Mouse (Mus musculus): Measurements from ENCODE around the gene Map2k5.

Gene Map2k5

DNA sequence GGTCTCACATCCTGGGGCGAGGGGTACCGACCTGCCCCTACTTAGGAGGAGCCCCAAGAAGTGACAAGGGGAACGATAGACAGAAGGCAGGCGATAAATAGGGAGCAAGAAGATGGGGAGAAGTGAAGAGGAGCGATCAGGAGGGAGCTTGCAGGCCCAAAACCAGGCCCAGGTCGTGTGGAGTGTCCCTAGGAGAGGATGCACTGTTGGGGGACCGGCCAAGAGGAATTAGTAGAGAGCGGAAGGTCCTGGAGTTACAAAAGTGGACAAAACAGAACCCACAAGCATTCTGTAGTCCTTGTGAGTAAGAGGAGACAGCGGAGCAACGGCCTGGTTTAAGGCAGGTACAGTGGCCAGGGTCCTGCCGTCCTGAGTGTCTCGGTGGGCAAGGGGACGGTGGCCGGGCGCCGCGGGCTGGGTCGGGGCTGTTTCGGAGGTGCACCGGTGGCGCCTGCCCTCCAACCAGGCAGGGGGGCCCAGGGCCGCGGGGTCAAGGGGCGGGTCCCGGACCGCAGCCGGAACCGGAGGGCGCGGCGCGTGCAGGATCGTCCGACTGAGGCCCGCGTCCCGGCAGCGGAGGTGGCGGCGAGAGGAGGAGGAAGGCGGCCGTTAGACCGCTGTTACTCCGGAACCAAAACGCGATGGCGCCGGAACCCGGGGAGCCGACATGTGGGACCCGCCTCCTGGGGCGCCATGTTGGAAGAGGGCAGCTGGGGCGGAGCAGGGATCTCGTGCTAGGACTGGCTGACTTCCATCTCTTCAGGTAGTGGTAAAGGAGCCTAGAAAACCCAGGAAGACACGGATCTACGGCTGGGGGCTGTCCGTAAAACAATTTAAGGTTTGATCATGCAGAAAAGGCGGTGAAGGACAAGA, at the start of gene Map2k5:
TSS of gene Map2k5 (minus strand) at position 633 of the 873 bp plus-strand sequence.
- in situ Hi-C loops (cut with MboI; ENCODE audit: low sequenced_read_pairs) = no loop called here

DNA sequence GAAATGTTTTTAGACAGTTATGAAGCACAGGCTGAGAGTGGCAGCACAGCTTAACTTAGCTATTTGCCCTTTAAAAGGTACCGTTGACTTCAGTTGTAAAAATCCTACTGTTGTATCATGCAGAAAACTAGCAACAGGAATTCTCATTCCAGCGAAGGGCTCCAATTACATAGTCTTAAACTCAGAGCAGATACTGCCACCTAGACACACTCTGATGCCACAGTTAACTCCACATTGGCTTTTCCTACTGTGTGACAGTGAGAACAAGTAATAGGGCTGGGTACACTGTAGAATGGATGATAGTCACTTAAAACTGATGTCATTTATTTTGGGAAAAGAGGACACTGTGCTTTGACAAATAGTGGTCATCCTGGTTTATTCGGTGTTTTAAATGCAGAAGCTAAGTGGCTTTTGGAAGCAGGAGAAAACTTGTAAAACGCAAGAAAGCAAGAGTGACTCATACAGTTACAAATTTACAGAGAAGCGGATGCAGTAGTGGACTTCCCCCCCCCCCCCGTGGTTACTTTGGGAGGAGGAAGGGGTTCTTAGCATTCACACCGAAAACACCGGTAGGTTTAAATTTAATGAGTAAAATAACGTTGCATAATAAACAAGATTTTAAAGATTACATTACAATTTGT, 43.5 kb upstream of the Map2k5 start:
- in situ Hi-C loops (cut with MboI; ENCODE audit: low sequenced_read_pairs) = no loop called here

DNA sequence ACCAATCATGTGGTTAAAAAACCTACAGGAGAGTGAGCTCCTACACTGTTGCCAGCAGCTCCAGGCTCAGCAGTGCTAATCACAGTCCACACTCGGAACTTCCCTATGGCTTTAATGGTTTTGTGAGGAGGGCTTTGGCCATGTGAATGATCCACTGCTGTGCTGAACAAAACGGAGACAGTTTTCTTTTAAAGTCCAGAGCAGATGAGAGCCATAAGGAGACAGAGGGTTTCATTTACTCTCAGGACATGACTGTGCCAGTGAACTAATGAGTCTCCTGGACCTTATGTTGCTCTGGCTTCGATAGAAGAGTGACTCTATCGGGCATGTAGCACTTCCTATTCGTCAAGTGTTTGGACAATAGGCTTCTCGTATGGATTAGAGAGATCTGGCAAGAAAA, 42.7 kb upstream of the Map2k5 start:
- in situ Hi-C loops (cut with MboI; ENCODE audit: low sequenced_read_pairs) = no loop called here

DNA sequence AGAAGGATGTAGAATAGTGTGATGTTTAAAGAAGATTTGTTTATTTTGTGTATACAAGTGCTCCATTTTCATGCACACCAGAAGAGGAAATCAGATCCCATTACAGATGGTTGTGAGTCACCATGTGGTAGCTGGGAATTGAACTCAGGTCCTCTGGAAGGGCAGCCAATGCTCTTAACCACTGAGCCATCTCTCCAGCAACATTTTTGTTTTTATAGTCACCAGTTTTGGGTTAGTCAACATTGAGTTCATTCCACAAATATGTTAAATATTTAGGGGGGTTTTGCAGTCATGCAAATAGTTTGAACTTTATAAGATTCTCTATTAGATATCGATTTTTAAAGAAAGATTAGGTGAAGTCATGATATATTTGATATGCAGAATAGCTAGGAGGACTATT, 22.5 kb upstream of the Map2k5 start:
- in situ Hi-C loops (cut with MboI; ENCODE audit: low sequenced_read_pairs) = no loop called here

DNA sequence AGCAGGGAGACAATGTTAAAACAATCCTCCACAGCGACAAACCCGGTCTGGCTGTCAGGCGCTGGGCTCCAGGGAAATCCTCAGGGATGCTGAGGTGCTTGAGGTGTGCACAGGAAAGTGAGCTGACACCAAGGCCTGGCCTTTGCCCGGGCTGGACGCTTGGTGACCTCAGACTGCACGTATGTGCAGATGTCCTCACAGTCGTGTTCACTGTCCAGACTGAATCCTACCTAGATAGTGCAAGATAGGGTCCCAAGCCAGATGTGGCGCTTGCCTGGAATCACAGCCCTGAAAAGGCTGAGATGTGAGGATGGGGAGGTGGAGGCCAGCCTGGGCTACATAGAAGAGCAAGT, 21.7 kb upstream of the Map2k5 start:
- in situ Hi-C loops (cut with MboI; ENCODE audit: low sequenced_read_pairs) = no loop called here

DNA sequence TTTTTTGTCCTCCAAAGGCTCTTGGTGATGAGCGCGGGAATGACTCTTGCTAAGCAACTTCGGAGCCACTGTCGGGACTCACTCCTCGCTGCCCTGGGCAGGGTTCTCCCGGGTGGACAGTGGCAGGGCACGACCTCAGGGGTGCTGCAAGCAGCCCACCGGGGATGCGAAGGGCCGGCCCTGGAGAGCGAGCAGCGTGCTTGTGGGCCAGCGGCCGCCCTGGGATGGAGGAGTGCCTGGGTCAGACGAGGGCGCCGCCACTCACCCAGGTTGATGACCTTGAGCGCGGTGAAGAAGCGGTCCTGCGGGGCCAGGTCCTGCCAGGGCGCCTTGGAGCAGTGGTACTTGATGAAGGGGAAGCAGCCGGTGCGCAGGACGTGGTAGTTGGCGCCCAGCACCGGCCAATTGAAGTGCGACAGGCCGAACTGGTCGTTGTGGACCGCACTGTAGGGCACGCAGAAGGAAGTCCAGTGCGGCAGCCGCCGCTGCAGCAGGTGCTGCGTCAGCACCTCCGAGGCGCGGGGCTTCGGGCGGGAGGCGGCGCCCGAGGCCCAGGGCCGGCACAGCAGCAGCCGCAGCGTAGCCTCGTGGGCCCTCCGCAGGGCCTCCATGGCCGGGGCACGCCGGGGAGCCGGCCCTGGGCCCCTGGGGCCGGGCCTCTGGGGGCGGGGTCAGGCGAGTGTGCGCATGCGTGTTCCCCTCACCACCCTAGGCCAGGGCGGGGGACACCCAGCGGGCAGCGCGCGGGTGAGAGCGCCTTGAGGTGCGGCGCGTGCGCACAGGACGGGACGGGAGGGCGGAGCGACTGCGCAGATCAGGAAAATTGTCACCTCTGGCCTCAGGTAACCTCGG, 21.1 kb upstream of the Map2k5 start, which contains the start of gene 2300009A05Rik:
TSS of gene 2300009A05Rik (minus strand) at position 636 of the 852 bp plus-strand sequence.
- in situ Hi-C loops (cut with MboI; ENCODE audit: low sequenced_read_pairs) = no loop called here

DNA sequence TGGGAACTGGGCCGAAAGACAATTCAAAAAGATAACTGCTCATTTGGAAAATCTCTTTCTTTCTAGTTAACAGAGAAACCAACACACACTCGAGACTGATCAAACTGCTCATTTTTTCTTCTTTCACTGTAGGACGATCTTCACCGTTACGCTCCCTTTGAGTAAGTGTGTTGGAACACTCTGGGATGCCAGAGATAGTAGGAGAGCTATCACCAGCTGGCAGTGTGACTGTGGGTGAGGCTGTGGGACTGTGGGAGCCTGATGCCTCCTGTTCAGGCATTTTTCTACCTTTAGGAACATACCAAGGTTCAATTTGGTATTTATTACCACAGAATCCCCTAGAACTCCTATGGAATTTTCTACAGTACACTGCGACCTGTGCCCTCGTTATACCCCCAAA, 17.9 kb upstream of the Map2k5 start:
- in situ Hi-C loops (cut with MboI; ENCODE audit: low sequenced_read_pairs) = no loop called here

DNA sequence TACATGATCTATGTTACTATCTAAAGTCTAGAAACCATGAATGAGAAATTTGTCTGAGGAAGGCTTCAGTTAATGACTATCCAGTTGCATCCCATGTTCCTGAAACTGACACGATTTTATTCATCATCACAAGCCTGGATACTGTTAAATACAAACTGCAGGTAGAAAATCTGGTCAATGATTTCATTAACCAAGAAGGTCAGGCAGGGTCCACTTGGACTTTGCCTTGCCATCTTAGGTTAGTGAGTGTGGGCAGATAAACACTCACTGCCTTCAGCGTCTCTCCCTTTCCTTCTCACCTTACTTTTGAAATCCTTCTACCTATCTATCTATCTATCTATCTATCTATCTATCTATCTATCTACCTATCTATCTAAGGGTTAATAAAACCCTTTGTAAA, 13.6 kb upstream of the Map2k5 start:
- in situ Hi-C loops (cut with MboI; ENCODE audit: low sequenced_read_pairs) = no loop called here

DNA sequence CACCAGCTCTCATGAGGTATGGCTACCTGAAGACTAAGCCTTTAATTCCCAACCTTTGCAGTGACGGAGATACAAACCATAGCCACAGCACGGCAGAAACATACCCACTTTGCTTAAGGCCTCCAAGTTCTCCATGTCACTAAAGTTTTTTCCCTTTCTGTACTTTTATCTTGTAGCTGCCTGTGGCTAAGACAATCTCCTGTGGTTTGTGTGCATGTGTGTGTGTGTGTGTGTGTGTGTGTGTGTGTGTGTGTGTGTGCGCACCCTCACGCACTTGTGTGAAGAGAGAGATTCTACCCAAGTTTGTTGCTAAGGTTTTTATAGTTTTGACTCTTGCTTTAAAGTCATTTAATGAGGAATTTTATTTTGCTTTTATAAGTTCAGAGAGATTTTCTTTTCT, 5.1 kb upstream of the Map2k5 start:
- in situ Hi-C loops (cut with MboI; ENCODE audit: low sequenced_read_pairs) = no loop called here

DNA sequence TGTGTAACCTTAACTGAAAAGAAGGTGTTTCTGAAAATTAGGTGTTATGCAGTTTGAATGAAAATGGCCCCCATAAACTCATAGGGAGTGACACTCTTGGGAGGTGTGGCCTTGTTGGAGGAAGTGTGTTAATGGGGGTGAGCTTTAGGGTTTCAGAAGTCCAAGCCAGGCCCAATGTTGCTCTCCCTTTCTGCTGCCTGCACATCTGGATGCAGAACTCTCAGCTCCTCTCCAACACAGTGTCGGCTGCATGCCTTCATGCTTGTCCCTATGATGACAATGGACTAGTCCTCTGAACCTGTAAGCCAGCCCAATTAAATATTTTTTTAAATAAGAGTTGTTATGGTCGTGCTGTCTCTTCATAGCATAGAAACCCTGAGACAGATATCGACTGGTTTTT, 2.6 kb upstream of the Map2k5 start:
- in situ Hi-C loops (cut with MboI; ENCODE audit: low sequenced_read_pairs) = no loop called here

DNA sequence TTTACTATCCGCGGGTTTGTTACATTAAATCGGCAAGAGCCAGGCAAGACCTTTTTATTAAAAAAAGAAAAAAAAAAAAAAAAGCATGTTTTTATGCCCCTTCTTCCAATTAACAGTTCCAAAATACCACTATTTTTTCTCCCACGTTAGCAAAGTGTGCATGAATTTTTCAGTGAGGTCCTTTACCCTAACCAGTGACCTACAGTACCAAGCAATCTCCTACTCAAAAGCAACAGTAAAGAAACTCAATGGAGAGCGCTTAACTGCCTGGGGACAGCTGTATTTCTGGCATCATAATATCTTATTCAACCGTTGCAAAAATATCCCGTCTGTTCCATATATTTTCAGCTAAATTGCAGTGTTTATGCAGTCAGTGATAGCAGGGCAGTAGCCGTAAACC, 472 bp upstream of the Map2k5 start:
- in situ Hi-C loops (cut with MboI; ENCODE audit: low sequenced_read_pairs) = no loop called here

DNA sequence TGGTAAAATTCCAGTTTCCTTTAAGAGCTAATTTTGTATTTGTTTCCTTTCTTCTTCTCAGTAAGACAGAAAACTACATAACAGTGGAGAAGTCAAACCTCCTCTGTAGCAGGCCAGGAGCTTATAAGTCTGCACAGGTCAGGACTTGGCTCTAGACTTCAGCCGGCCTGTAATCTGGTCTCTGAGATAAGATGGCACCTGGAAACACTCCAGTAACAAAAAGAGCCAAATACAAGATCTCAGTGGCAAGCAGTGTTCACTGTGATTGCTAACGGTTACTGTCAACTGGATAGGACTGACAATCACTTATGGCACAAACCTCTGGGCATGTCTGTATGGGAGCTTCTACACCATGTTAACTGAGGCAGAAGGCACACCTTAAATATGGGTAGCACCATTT, 4.4 kb downstream of the Map2k5 start:
- in situ Hi-C loops (cut with MboI; ENCODE audit: low sequenced_read_pairs) = no loop called here

DNA sequence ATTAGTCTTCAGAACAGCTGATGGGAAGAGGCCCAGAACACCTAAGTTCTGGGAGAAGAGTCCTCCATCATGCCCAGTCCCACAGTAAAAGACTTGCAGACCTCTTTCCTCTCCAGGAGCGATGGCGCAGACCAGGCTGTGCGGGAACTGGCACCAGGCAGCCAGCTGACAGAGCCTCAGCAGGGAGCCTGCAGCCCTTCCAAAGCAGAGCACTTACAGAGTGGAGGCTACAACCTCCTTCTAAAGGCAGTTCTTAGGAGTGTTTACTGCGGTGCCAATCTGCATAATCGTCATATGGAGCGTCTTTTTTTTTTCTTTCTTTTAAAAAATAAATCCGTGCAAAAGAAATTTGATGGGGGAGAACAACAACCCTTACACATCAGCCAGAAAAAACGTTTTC, 5.2 kb downstream of the Map2k5 start:
- in situ Hi-C loops (cut with MboI; ENCODE audit: low sequenced_read_pairs) = no loop called here

DNA sequence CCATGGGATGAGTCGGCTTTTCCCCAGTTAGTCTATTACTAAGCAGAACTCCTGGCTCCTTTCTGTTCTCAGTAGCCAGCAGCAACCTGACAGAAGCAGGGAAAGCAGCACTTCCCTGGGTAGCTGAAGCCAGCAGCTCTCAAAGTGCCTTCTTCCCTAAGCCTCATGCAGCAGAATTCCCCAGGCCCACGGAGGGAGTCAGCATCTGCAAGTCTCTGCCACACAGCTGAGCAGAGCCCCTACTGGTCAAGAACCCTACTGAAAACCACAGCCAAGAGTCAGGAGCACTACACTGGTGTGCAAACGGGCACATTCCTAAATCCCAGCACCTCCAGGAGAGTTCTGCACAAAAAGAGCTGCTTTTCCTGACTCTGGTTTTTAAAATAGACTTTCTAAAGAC, 17.3 kb downstream of the Map2k5 start:
- in situ Hi-C loops (cut with MboI; ENCODE audit: low sequenced_read_pairs) = no loop called here

DNA sequence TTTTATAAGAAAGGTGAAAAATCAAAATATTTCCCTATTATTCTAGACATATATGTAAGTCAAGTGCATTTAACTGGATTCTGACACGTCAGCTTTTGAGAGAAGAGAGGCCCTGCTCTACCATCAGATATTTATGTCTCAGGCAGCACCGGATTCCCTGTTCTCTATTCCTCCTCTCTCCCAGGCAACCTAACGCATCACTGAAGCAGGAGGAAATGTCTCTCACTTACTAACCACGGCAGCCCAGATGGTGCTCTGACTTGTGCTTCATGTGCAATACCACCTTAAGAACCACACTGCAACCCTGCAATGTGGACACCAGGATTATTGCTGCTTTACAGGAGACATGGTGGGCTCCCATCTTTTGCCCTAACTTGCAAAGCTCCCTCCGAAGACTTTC, 18.7 kb downstream of the Map2k5 start:
- in situ Hi-C loops (cut with MboI; ENCODE audit: low sequenced_read_pairs) = no loop called here

DNA sequence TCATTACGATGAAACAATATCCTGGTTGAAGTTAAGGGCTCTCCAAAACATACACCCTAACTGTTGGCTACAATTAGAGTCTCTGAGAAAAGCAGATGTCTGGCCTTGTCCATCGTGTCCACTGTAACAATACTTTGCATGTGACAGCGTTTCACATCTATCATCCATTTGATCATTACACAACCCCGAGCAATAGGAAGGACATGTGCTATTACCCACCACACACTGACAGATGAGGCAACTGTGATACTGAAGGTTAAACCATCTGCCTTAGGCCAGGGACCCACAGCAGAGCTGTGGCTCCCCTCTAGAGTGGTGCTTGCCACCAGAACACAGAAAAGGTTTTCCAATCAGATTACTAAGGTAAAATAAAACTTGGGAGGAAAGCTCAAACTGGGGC, 21.0 kb downstream of the Map2k5 start:
- in situ Hi-C loops (cut with MboI; ENCODE audit: low sequenced_read_pairs) = no loop called here

DNA sequence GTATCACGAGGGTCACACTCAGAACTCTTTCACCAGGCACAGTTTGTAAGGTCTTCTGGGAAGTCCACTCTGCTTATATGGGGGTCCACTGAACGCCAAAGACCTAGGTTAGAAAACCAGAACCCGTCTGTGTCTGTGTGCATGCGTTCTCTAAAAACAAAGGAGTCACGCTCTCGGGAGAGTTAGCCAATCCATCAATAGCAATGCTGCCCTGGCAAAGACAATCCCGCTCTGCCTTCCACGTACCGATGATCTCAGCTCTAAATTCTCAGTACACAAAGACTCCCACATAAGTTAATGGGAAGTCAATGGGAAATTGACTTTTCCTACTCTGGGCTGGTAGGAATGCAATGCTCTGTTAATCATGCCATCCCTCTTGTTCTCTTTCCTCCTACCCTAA, 21.4 kb downstream of the Map2k5 start:
- in situ Hi-C loops (cut with MboI; ENCODE audit: low sequenced_read_pairs) = no loop called here

DNA sequence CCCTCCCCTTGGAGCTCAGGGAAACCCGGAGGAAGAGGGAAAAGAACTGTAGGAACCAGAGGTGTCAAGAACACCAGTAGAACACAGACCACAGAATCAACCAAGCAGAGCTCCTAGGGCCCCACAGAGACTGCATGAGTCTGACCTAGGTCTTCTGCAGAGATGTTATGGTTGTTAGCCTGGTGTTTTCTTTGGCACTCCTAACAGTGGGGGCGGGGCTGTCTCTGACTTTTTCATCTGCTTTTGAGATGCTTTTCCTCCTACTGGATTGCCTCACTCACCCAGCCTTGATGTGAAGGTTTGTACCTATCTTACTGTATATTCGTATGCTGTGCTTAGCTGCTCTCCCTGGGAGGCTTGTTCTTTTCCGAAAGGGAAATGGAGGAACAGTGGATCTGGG, 23.5 kb downstream of the Map2k5 start:
- in situ Hi-C loops (cut with MboI; ENCODE audit: low sequenced_read_pairs) = no loop called here

DNA sequence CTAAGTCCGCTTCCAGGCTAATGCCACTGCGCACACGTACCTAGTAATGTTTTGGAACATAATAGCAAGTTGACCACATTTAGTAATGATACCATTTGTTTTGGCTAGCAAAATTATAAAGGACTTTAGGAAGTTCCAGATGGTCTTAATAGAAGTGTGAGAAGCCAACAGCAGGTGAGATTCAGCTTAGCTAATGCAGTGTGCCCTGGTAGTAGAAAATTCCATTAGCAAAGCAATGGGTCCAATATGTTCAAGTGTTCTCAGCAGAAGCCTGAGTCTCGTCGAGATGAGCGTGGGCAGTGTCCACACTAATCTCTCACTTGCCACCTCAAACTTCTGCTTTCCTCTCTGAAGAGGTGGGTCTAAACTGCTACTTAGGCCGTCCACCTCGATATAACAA, 27.7 kb downstream of the Map2k5 start:
- in situ Hi-C loops (cut with MboI; ENCODE audit: low sequenced_read_pairs) = no loop called here

DNA sequence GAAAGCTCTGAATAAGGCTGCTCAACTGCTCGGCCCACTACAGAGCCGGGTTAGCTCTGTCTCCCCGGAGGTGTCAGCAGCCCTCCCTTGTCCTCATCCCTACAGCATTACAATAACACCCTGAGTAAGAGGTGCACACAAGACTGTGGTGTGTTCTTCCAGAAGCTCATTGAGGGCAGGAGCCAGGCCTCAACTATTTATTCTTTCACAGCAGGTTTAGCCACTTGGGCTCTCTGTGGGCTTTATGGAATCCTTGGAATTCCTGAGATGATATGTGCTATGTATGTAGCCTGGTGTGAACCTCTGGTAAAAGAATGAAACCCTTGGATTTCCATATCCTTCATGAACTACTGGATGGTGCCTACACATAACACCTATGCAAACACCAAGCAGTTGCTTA, 28.5 kb downstream of the Map2k5 start:
- in situ Hi-C loops (cut with MboI; ENCODE audit: low sequenced_read_pairs) = no loop called here

DNA sequence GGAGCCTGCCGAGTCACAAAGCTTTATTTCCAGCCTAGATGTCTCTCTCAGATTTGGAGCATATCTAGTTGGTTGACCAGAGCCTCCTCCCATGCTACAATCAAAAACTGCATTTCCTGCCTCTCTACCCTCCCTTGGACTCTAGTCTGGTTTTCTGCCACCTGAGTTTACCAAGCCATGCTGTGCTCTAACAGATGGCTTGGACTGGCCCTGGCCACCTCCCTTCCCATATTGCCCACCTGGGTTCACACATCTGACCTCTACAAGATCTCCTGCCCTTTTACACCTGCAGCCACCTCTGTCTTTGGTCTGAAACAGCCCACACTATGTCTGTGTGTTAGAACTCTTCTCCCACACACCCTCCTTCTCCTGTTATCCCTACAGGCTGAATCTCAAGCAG, 29.6 kb downstream of the Map2k5 start:
- in situ Hi-C loops (cut with MboI; ENCODE audit: low sequenced_read_pairs) = no loop called here

DNA sequence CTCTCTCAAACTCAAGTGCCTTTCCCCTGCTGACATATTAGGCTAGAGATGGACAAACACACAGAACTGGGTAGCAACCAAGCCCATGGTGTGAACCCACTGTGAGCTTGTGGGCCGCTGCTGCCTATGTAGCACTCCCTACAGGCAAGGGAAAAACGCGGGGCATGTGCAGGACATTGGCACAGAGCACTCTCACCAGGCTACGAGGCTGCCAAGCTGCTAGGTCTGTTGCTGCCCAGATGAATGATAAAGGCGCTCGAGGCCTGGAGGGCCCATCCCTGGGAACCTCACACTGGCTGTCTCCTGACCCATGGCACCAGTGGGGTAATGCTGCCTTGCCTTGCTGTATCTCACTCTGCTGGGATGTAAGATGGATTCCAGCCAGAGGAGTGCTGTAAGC, 31.7 kb downstream of the Map2k5 start:
- in situ Hi-C loops (cut with MboI; ENCODE audit: low sequenced_read_pairs) = no loop called here
